Mouse (Mus musculus): Measurements from ENCODE around the gene Adgrf3.
"Not testable (repeated sequence)": the region's sequence is repeated elsewhere in the genome, so short reads cannot be mapped to it uniquely, and the experiment has no call there.

Adgrf3 gene

GRCm38 (mm10) chr5:30205493-30205892 is at the start of gene Adgrf3:
Adgrf3 (minus strand) TSS chr5:30205722.
- no peak for DNase-seq (ENCODE audit: low spot score in 2 of 2)

GRCm38 (mm10) chr5:30247666-30248065 is 42.1 kb upstream of the Adgrf3 start:
- DNase-seq (ENCODE audit: low spot score in 2 of 2) = no peak

- DNase-seq (ENCODE audit: low spot score in 2 of 2) = no peak
These were observed 40.4 kb upstream of the Adgrf3 start for GRCm38 (mm10) chr5:30245861-30246416.

- no peak for DNase-seq (ENCODE audit: low spot score in 2 of 2)
These were observed 38.2 kb upstream of the Adgrf3 start for GRCm38 (mm10) chr5:30243741-30244140.

GRCm38 (mm10) chr5:30242410-30242809 is 36.9 kb upstream of the Adgrf3 start:
- no peak for DNase-seq (ENCODE audit: low spot score in 2 of 2)

- DNase-seq (ENCODE audit: low spot score in 2 of 2) = no peak
These were observed 35.0 kb upstream of the Adgrf3 start for GRCm38 (mm10) chr5:30240552-30240951.

GRCm38 (mm10) chr5:30238533-30238932 is 33.0 kb upstream of the Adgrf3 start:
- no peak for DNase-seq (ENCODE audit: low spot score in 2 of 2)

GRCm38 (mm10) chr5:30235641-30236126 is 30.2 kb upstream of the Adgrf3 start:
- no peak for DNase-seq (ENCODE audit: low spot score in 2 of 2)

GRCm38 (mm10) chr5:30233979-30234378 is 28.5 kb upstream of the Adgrf3 start:
- no peak for DNase-seq (ENCODE audit: low spot score in 2 of 2)

- no peak for DNase-seq (ENCODE audit: low spot score in 2 of 2)
These were observed 27.5 kb upstream of the Adgrf3 start for GRCm38 (mm10) chr5:30233042-30233441.

- DNase-seq (ENCODE audit: low spot score in 2 of 2) = peak; percentile 99
These were observed 26.9 kb upstream of the Adgrf3 start, which contains the start of gene Selenoi for GRCm38 (mm10) chr5:30232271-30232971. Selenoi (plus strand) TSS chr5:30232581.

GRCm38 (mm10) chr5:30231891-30232270 is 26.4 kb upstream of the Adgrf3 start:
- no peak for DNase-seq (ENCODE audit: low spot score in 2 of 2)

GRCm38 (mm10) chr5:30230901-30231300 is 25.4 kb upstream of the Adgrf3 start:
- DNase-seq (ENCODE audit: low spot score in 2 of 2) = no peak

- no peak for DNase-seq (ENCODE audit: low spot score in 2 of 2)
These were observed 17.2 kb upstream of the Adgrf3 start for GRCm38 (mm10) chr5:30222681-30223080.

GRCm38 (mm10) chr5:30220666-30221065 is 15.1 kb upstream of the Adgrf3 start:
- DNase-seq (ENCODE audit: low spot score in 2 of 2) = no peak

- no peak for DNase-seq (ENCODE audit: low spot score in 2 of 2)
These were observed 14.2 kb upstream of the Adgrf3 start for GRCm38 (mm10) chr5:30219715-30220114.

GRCm38 (mm10) chr5:30215970-30216369 is 10.4 kb upstream of the Adgrf3 start:
- DNase-seq (ENCODE audit: low spot score in 2 of 2) = no peak

- DNase-seq (ENCODE audit: low spot score in 2 of 2) = peak; percentile 39 to 57
These were observed 9.4 kb upstream of the Adgrf3 start for GRCm38 (mm10) chr5:30214889-30215288.

GRCm38 (mm10) chr5:30210758-30211157 is 5.2 kb upstream of the Adgrf3 start:
- DNase-seq (ENCODE audit: low spot score in 2 of 2) = not testable (repeated sequence)

GRCm38 (mm10) chr5:30207276-30207675 is 1.8 kb upstream of the Adgrf3 start:
- DNase-seq (ENCODE audit: low spot score in 2 of 2) = no peak

- DNase-seq (ENCODE audit: low spot score in 2 of 2) = no peak
These were observed 488 bp downstream of the Adgrf3 start for GRCm38 (mm10) chr5:30205034-30205433.

- no peak for DNase-seq (ENCODE audit: low spot score in 2 of 2)
These were observed 1.1 kb downstream of the Adgrf3 start for GRCm38 (mm10) chr5:30204441-30204840.

- no peak for DNase-seq (ENCODE audit: low spot score in 2 of 2)
These were observed 2.2 kb downstream of the Adgrf3 start for GRCm38 (mm10) chr5:30203216-30203885.

Data from urinary bladder, postnatal 36 days (tissue).